Mouse (Mus musculus) adipose tissue, adult 10 weeks (tissue): Measurements from ENCODE around the gene Gm10330. TPM values are rescaled to one million over a fixed set of nuclear protein-coding genes. Genes with fewer than 3 reads are reported as not detected.

ENCODE experiments used
- polyA plus RNA-seq: library from polyadenylated mRNA; stranded (reverse); fragments of 350-450 nt; fragmentation: Illumina TruSeq; extraction: RNeasy Lipid Tissue Mini Kit (QIAGEN cat#74804); gene quantifications from one replicate; pipeline ENCODE4 v1.2.3, GENCODE M21; 2014; ENCODE audit warnings: low read depth, low replicate concordance

Gene Gm10330
- polyA plus RNA-seq: not detected

DNA sequence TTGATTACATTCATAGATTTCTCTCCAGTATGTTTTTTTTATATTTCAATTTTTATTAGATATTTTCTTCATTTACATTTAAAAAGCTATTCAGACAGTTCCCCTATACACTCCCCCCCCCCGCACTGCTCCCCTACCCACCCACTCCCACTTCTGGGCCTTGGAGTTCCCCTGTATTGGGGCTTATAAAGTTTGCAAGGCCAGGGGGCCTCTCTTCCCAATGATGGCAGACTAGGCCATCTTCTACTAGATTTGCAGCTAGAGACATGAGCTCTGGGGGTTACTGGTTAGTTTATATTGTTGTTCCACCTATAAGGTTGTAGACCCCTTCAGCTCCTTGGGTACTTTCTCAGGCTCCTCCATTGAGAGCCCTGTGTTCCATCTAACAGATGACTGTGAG lies at the start of gene Gm10330:
TSS of gene Gm10330 (minus strand) at position 101 of the 400 bp plus-strand sequence.

